Mouse (Mus musculus): ENCODE results near the gene Utp15.

Gene Utp15

GRCm38 (mm10) chr13:98262636-98263457, at the start of gene Utp15, which contains the start of gene Ankra2:
Gene Utp15 (minus strand): TSS chr13:98263041.
Gene Ankra2 (plus strand): TSS chr13:98263074.
- no peak; the same call in 1 of the 2 replicates for TF ChIP-seq GATA4 (IDR thresholded peaks at IDR 0.05; ENCODE audit: insufficient replicate concordance, low read length)

DNA sequence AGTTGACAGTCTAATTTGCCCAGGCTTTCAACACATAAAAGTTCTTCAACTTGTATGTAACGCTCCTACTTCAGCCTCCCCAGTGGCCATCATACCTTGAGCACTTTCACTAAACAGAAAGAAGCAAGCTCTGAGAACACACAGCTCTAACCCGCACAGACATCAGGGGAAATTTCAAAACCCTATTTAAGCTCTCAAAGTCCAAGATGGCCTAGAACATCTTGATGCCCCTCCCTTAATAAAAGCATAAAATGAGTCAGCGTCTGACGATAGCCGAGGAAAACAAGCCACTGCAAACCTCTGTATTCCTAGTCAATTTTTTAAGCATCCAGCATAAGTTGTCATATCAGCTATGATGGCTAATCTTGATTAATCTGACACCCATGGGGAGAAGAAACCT, 48.8 kb upstream of the Utp15 start:
- no peak for TF ChIP-seq GATA4 (IDR thresholded peaks at IDR 0.05; ENCODE audit: insufficient replicate concordance, low read length)

DNA sequence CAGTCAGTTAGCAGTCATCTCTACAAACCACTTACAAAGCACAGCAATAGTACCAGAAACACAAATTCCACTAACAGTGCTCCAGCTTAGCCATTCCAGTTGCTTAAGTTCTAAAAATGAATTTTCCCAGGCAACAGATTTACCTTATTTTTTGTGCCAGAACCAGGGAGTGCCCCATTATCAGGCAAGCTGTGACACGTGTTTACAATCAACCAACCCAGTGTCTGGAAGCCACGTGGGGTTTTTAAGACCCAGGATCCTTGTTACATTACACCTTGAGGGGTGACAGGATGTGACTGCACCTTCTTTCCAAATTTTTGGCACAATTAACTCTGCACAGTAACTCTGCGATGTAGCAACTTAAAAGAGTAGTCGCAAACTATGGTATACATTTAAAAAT, 45.9 kb upstream of the Utp15 start:
- no peak for TF ChIP-seq GATA4 (IDR thresholded peaks at IDR 0.05; ENCODE audit: insufficient replicate concordance, low read length)

GRCm38 (mm10) chr13:98308004-98308403, 45.2 kb upstream of the Utp15 start:
- TF ChIP-seq GATA4 (IDR thresholded peaks at IDR 0.05; ENCODE audit: insufficient replicate concordance, low read length) = no peak

DNA sequence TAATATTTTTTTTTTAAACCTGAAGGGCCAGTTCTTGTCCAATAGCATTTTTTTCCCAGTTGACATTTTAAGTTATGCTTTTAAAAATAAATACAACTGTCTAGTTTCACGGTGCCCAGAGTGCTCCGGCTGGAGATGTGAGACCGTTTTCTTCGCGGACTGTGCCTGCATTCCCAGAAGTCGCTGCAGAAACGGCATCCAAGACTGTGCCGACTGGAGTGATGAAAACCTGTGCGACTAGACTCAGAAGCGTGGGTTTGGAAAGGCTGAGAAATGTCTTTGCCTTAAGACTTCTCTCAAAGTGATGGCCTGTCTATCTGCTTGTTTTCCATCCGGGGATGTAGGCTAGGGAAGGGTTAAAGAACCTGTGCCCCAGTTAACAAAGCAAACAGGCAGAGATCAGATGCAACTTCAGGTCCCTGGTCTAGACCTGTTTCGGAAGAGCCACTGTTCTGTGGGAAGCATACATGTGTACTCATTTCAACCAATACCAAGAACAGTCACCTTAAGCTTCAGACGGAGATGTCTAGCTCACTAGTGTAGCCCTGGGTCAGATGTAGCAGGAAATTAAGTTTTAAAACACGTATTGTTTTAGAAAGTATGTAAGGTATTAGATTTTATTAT, 44.1 kb upstream of the Utp15 start:
- TF ChIP-seq GATA4 (IDR thresholded peaks at IDR 0.05; ENCODE audit: insufficient replicate concordance, low read length) = no peak

- no peak for TF ChIP-seq GATA4 (IDR thresholded peaks at IDR 0.05; ENCODE audit: insufficient replicate concordance, low read length)
These were observed 43.6 kb upstream of the Utp15 start for GRCm38 (mm10) chr13:98306393-98306792.

DNA sequence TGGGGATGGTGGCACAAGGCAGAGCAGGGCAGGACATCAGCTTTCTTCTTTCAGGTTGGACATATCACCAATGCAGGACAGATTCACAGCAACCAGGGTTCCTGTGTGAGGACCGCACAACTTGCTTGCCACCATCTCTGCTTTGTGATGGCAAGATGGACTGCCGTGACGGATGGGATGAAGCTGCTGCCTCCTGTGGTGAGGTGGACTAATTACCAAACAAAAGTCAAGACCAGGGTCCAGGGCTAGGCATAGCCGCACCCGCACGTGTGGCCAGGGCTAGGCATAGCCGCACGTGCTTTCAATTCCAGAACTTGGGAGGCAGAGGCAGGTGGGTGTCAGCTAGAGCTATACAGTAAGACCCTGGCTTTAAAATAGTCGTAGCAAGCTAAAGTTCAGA, 42.4 kb upstream of the Utp15 start:
- no peak for TF ChIP-seq GATA4 (IDR thresholded peaks at IDR 0.05; ENCODE audit: insufficient replicate concordance, low read length)

GRCm38 (mm10) chr13:98298833-98299758, 36.3 kb upstream of the Utp15 start:
- no peak for TF ChIP-seq GATA4 (IDR thresholded peaks at IDR 0.05; ENCODE audit: insufficient replicate concordance, low read length)

DNA sequence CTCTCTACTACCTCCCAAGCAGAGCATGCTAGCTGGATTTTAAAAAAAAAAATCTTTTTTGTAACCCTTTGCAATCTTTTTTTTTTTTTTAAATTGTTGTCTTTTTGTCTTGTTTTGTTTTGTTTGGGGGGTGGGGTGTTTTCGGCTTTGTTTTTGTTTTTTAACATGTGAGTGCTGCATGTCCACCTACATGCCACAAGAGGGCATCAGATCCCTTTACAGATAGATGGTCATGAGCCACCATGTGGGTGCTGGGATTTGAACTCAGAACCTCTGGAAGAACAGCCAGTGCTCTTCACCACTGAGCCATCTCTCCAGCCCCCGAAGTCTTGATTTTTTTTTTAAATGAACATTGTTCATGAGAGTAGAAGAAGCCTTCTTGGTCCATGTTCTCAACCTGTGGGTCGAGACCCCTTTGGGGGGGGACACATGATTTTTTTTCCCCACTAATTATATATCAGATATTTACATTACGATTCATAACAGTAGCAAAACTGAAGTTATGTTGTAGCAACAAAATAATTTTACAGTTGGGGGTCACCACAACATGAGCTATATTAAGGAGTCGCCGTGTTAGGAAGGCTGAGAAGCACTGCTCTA, 35.1 kb upstream of the Utp15 start:
- TF ChIP-seq GATA4 (IDR thresholded peaks at IDR 0.05; ENCODE audit: insufficient replicate concordance, low read length) = no peak

DNA sequence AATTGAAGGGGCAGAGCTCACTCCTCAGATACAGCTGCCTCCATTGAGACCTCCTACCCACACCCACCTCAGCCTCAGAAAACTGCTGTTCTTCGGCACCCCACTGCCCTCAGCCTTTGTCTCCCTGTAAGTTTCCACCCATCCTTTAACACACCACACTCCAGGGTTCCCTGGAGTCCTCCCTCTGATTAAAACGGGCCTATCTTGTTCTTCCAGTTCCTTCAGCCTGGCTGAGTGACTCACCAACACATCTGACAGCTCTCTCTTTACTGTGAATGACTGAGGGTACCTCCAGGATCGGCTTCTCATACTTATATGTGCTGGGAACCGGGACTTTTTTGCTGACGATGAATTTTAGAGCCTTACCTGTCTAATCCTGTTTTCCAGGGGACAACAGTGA, 33.2 kb upstream of the Utp15 start:
- TF ChIP-seq GATA4 (IDR thresholded peaks at IDR 0.05; ENCODE audit: insufficient replicate concordance, low read length) = no peak

DNA sequence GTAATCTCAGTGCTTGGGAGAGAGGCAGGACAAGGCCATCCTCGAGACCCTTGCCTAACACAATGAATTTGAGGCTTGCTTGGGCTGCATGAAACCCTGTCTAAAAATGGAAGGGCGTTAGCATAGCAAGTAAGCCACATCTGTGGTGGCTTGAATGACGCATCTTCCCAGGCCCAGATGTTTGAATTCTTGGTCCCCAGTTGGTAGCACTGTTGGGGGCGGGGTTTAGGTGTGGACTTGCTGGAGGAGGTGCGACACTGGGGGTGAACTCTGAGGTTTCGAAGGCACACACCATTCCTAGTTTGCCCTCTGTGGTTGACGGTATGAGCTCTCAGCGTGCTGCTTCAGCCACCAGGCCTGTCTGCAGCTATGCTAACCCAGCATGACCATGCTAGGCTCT, 28.9 kb upstream of the Utp15 start:
- no peak for TF ChIP-seq GATA4 (IDR thresholded peaks at IDR 0.05; ENCODE audit: insufficient replicate concordance, low read length)

- no peak for TF ChIP-seq GATA4 (IDR thresholded peaks at IDR 0.05; ENCODE audit: insufficient replicate concordance, low read length)
These were observed 27.9 kb upstream of the Utp15 start for GRCm38 (mm10) chr13:98290719-98291118.

DNA sequence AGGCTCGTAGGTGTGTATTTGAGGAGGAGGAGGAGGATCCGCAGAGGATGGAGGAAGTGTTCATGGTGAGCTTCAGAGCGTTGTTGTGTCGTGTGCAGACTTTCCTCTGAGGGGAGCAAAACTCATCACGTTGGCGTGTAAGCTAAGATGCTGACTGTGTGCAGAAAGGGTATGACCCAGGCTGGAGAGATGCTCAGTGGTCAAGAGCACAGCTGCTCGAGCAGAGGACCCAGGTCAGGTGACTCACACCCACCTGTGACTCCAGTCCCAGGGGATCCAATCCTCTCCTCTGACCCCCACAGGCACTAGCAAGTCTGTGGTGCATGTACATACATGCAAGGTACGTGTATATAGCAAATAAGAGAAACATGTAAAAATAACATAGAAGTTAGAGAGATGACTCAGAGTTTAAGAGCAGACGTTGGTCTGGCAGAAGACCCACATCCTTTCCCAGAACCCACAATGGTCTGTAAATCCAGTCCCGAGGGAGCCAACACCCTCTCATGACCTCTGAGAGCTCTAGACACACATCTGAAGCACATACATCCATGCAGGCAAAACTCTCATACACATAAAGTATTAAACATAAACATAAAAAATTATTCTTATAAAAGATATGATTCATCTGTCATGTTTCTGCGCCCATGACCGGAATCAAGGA, 18.3 kb upstream of the Utp15 start:
- no peak for TF ChIP-seq GATA4 (IDR thresholded peaks at IDR 0.05; ENCODE audit: insufficient replicate concordance, low read length)

- no peak for TF ChIP-seq GATA4 (IDR thresholded peaks at IDR 0.05; ENCODE audit: insufficient replicate concordance, low read length)
These were observed 16.8 kb upstream of the Utp15 start, which contains the start of gene Gm21976 for GRCm38 (mm10) chr13:98279686-98280085. Gene Gm21976 (plus strand): TSS chr13:98279887.
